Mouse (Mus musculus) G1E (cell line): Measurements from ENCODE around the gene Vmn2r19.
"Not testable (repeated sequence)": the region's sequence is repeated elsewhere in the genome, so short reads cannot be mapped to it uniquely, and the experiment has no call there.

Experiments used
- CTCF ChIP-seq: IDR thresholded peaks from 2 replicates; pipeline ENCODE4 v1.5.1; 2012; ENCODE audit warnings: low read depth, low read length, inconsistent platforms, mixed read lengths
- GATA1 ChIP-seq: IDR thresholded peaks from 2 replicates; pipeline ENCODE4 v1.6.1; 2012; ENCODE audit warnings: borderline replicate concordance, low read length, inconsistent platforms, mixed read lengths
- GATA2 ChIP-seq: IDR thresholded peaks from 2 replicates; pipeline ENCODE4 v1.6.1; 2012; ENCODE audit warnings: low read depth, low read length, inconsistent platforms, borderline replicate concordance
- POLR2AphosphoS5 ChIP-seq: IDR thresholded peaks from 2 replicates; pipeline ENCODE4 v1.6.1; 2012; ENCODE audit warnings: low read depth, low read length, inconsistent platforms; ENCODE audit not compliant: insufficient replicate concordance
- TAL1 ChIP-seq: conservative IDR thresholded peaks from 2 replicates; pipeline ENCODE4 v1.6.1; 2012; ENCODE audit warnings: low read depth, low read length, inconsistent platforms, mixed read lengths

GRCm38 (mm10) chr6:123293509-123293908 lies 14.6 kb upstream of the Vmn2r19 start:
- TF ChIP-seq CTCF, GATA1, GATA2, TAL1, POLR2AphosphoS5: not testable (repeated sequence)
